Mouse (Mus musculus) limb, embryonic 15.5 days (tissue): Measurements from ENCODE around the gene Gm13889. TPM values are rescaled to one million over a fixed set of nuclear protein-coding genes. Genes with fewer than 3 reads are reported as not detected.

Source experiments
- ATAC-seq: fragments of 200-750 bp; cut with Nextera tagmentation; 2 replicates; pipeline ENCODE4 v1.8.0; 2017; ENCODE audit warnings: low read depth, moderate TSS enrichment; ENCODE audit not compliant: insufficient number of reproducible peaks, low FRiP score, low TSS enrichment
- H3K27ac ChIP-seq: fragments of 300-500 bp; sonication (generic); 2 replicates; pipeline ENCODE4 v1.5.1; 2015; ENCODE audit warnings: moderate library complexity, mild to moderate bottlenecking, inconsistent platforms
- H3K27me3 ChIP-seq: fragments of 300-500 bp; sonication (generic); 2 replicates; pipeline ENCODE4 v1.6.1; 2015; ENCODE audit warnings: inconsistent platforms
- H3K36me3 ChIP-seq: fragments of 300-500 bp; sonication (generic); 2 replicates; pipeline ENCODE4 v1.6.1; 2015; ENCODE audit warnings: inconsistent platforms
- H3K4me1 ChIP-seq: fragments of 300-500 bp; sonication (generic); 2 replicates; pipeline ENCODE4 v1.6.1; 2015; ENCODE audit warnings: inconsistent platforms
- H3K4me2 ChIP-seq: fragments of 300-500 bp; sonication (generic); 2 replicates; pipeline ENCODE4 v1.6.1; 2015; ENCODE audit warnings: mild to moderate bottlenecking, inconsistent platforms
- H3K4me3 ChIP-seq: fragments of 300-500 bp; sonication (generic); 2 replicates; pipeline ENCODE4 v1.5.1; 2015; ENCODE audit warnings: mild to moderate bottlenecking, inconsistent platforms
- H3K9ac ChIP-seq: fragments of 300-500 bp; sonication (generic); 2 replicates; pipeline ENCODE4 v1.6.1; 2015; ENCODE audit warnings: inconsistent platforms
- H3K9me3 ChIP-seq: fragments of 300-500 bp; sonication (generic); 2 replicates; pipeline ENCODE4 v1.6.1; 2016; ENCODE audit warnings: inconsistent platforms
- WGBS: fragments of 180-500 bp; shearing (Covaris S2); methylation state at CpG from one replicate; pipeline ENCODE4 v1.1.7; 2015; 5-methylcytosine and 5-hydroxymethylcytosine counted together
- polyA plus RNA-seq: library from polyadenylated mRNA; unstranded; fragments of >200 nt; fragmentation: Nextera tagmentation; extraction: Ambion mirVana; gene quantifications from 2 replicates; pipeline ENCODE4 v1.2.1, GENCODE M21; 2015

Gene Gm13889
- polyA plus RNA-seq, 1 experiment from 2014 or later = 4.0 TPM

DNA sequence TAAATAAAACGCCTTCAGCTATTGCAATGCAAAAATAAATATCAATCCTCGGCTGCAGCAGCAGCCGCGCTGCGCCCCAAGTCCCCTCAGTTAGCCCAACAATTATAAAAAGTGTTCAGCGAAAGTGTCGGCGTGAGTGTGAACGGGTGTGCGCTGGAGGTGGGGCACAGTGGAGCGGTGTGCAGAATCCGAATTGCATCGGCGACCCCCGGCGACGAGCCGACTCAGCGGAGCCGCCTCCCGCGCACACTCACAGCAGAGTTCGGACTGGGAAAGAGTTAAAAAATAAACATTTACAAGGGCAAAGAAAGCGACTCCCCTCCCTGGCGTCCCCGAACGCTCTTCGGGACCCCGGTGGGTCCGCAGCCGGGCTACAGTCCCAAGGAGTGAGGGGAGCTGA lies 1.1 kb downstream of the Gm13889 start:
- peaks cover 70% of the 10 kb centered on the region for H3K27me3 ChIP-seq
- peak overlapping the region; percentile 15 for H3K9ac ChIP-seq
- peaks cover 26% of the 10 kb centered on the region for H3K4me1 ChIP-seq
- H3K4me2 ChIP-seq = peak overlapping the region; percentile 81
- peak overlapping the region; percentile 49 for H3K4me3 ChIP-seq
- no peaks in the 10 kb centered on the region for H3K9me3 ChIP-seq
- H3K27ac ChIP-seq = no peak overlapping the region
- H3K36me3 ChIP-seq = no peaks in the 10 kb centered on the region
- no peak for ATAC-seq
- WGBS = under 1% methylated on average over 31 of the region's 31 CpGs

DNA sequence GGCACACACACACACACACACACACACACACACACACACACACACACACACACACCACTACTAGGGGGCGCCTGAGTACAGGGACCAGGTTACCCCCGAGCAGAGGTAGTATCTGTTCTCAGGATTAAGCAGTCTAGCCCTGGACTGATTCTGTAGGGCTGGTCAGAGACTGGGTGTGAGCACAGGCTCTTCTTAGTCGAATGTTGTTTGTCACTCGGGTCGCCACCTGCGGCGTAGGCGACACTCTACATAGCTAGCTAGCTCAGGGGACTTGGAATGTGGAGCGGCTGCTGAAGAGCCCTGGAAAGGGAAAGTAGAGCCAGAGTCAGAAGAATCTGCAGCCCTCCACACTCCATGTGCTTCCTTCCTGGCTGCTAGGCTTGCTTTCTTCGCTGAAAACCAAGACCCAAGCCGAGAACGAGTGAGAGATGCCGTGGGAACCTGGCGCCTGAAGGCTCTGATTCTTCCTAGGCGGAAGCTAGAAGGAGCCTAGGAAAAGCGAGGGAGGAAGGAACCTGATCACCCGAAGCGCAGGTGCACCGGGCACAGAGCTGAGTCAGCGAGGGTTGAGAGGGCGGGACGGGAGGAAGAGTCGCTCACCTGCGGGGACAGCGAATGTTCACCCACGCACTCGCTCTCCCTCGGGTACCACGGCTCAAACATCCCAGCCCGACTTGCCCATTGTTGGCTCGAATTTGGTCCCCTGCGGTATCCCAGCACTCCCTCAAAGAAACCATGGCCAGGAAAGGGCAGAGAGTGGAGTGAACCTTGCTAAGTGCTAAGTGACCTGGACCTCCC lies 2.0 kb downstream of the Gm13889 start:
- ATAC-seq = no peak
- no peak overlapping the region for H3K27ac ChIP-seq
- H3K9ac ChIP-seq = no peak overlapping the region
- peak overlapping the region; percentile 49 for H3K4me3 ChIP-seq
- no peaks in the 10 kb centered on the region for H3K36me3 ChIP-seq
- peaks cover 73% of the 10 kb centered on the region for H3K27me3 ChIP-seq
- peaks cover 26% of the 10 kb centered on the region for H3K4me1 ChIP-seq
- peak overlapping the region; percentile 81 for H3K4me2 ChIP-seq
- 2% methylated on average over 32 of the region's 32 CpGs for WGBS
- H3K9me3 ChIP-seq = no peaks in the 10 kb centered on the region

DNA sequence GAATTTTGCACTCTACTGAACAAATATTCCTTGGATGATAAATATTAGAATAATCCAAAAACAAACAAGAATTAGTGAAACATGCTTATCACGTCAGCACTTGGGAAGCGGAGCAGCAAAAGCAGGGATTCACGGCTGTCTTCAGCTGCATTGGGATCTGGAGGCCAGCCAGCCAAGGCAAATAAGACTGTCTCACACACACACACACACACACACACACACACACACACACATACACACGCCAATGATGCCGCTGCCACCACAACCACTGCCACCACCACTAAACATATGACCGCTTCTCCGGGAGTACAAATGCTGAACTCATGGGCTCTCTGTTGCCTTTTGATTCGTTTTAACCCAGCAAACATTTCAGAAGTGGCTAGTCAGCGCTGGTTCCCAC lies 3.3 kb downstream of the Gm13889 start:
- no peak overlapping the region for H3K4me2 ChIP-seq
- WGBS = 82% methylated on average over 9 of the region's 9 CpGs
- H3K9me3 ChIP-seq = no peaks in the 10 kb centered on the region

DNA sequence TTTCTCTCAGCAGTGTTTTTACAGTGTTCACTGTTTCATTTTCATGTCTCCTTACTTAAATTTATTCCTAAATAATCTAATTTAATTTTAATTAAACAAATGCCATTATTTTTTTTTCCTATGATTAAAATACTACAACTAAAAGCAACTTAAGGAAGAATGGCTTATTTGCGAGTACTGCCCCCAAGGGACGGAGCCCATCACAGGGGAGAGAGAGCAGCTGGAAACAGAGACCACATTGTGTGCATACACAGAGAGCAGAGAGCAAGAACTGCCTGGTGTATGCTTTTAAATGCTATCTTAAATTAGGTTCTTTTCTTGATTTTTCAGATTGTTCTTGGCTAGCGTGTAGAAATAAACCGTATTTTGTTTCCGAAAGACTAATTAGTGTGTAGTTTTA lies 10.0 kb downstream of the Gm13889 start:
- WGBS = 62% methylated on average over 5 of the region's 5 CpGs
- H3K27me3 ChIP-seq = peaks cover 14% of the 10 kb centered on the region; the same call in 1 of the 2 replicates
- no peak for ATAC-seq

More for the DNA sequence above, 3.3 kb downstream of the Gm13889 start:
- Histone ChIP-seq H3K27ac (no peak overlapping the region), H3K9ac (no peak overlapping the region), H3K4me1 (peaks cover 26% of the 10 kb centered on the region), H3K27me3 (peaks cover 75% of the 10 kb centered on the region), H3K36me3 (no peaks in the 10 kb centered on the region), H3K4me3 (no peak overlapping the region)
- ATAC-seq = no peak

DNA sequence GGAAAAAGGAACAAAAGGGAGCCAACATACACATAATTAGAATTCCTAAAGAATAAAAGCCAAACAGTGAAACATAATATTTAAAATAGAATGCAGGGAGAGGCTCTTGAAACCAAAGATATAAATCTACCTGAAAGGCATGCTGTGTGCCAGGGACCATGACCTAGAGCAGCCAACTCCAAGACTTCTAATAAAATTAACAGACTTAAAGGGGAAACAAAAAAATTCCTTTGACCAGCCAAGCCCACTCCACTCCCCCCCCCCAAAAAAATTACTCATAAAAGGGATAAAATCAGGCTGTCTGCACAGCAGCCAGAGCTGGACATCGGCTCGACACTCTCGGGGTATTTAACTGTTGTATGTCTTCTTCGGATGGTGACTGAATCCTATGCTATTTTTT lies 12.1 kb downstream of the Gm13889 start:
- no peak for ATAC-seq
- Histone ChIP-seq H3K4me2 (no peak overlapping the region), H3K27me3 (peaks cover 6% of the 10 kb centered on the region; the same call in 1 of the 2 replicates), H3K36me3 (no peaks in the 10 kb centered on the region), H3K9me3 (no peaks in the 10 kb centered on the region), H3K4me1 (no peaks in the 10 kb centered on the region; the same call in 1 of the 2 replicates), H3K4me3 (no peak overlapping the region), H3K27ac (no peak overlapping the region), H3K9ac (no peak overlapping the region)
- WGBS = 74% methylated on average over 4 of the region's 4 CpGs

More for the DNA sequence above, 10.0 kb downstream of the Gm13889 start:
- Histone ChIP-seq H3K9me3 (no peaks in the 10 kb centered on the region), H3K27ac (no peak overlapping the region), H3K4me1 (no peaks in the 10 kb centered on the region), H3K9ac (no peak overlapping the region), H3K4me3 (no peak overlapping the region), H3K36me3 (no peaks in the 10 kb centered on the region), H3K4me2 (no peak overlapping the region)

DNA sequence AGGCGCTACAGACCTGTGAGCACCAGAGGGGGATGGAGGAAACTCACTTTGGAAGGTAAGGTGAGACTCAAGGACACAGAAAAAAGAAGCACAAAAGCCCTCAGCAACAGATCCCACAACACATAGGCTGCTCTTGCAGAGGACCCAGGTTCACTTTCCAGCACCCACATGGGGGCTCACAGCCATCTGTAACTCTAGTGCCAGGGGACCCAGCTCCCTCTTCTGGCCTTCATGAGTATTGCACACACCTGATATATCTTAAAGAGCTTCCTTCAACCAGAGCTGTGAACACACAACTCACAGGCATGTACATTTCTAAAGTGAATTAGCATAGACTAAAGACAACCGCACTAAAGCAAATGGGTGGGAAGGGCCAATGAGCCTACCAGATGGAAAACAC lies 12.9 kb downstream of the Gm13889 start:
- ATAC-seq = no peak
- Histone ChIP-seq H3K27ac (no peak overlapping the region), H3K4me2 (no peak overlapping the region), H3K4me3 (no peak overlapping the region), H3K9me3 (no peaks in the 10 kb centered on the region), H3K9ac (no peak overlapping the region), H3K4me1 (no peaks in the 10 kb centered on the region; the same call in 1 of the 2 replicates), H3K36me3 (no peaks in the 10 kb centered on the region), H3K27me3 (peaks cover 4% of the 10 kb centered on the region; the same call in 1 of the 2 replicates)
- WGBS = 89% methylated on average over 2 of the region's 2 CpGs

DNA sequence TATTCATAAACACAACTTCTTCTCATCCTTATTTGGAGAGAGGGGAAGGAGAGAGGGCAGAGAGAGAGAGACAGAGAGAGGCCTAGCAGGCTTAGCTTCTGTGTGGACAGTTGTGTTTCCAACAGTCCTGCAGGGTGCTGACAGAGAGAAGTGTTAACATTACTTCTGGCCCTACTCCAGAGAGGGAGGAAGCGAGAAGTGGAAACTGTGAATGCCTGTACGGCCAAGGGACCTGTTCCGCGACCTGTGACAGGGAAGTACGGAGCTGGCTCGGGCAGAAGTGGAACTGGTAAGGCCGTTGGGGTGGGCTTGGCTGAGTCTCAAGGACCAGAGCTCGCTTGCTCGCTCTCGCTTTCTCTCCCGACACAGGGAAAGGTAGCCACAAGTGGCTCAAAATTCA lies 15.3 kb downstream of the Gm13889 start:
- no peak overlapping the region for H3K9ac ChIP-seq
- no peaks in the 10 kb centered on the region for H3K27me3 ChIP-seq
- WGBS = 65% methylated on average over 11 of the region's 11 CpGs
- no peaks in the 10 kb centered on the region for H3K36me3 ChIP-seq
- H3K9me3 ChIP-seq = no peaks in the 10 kb centered on the region
- H3K27ac ChIP-seq = no peak overlapping the region
- H3K4me1 ChIP-seq = no peaks in the 10 kb centered on the region; the same call in 1 of the 2 replicates
- no peak for ATAC-seq
- H3K4me3 ChIP-seq = no peak overlapping the region
- H3K4me2 ChIP-seq = no peak overlapping the region

DNA sequence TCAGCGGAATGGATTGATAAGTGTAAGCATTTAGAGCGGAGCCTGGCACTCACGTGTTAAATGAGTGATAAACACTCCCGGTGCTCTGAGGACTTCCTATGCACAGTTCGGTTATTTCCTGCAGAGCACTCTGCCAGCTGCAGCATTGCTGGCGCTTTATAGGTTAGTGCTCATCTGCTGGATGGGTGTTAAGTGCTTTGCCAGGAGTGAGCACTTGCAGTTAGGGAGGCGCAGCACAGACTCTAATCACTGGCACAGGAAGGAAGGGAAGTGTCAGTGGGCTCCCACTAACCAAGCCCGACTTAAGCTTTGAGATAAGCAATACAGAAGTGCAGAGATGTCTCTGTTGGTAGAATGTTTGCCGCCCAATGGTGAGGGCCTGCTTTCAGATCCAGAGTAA lies 18.5 kb downstream of the Gm13889 start:
- Histone ChIP-seq H3K27me3 (no peaks in the 10 kb centered on the region), H3K27ac (no peak overlapping the region), H3K4me2 (no peak overlapping the region), H3K9ac (no peak overlapping the region), H3K4me1 (no peaks in the 10 kb centered on the region; the same call in 1 of the 2 replicates), H3K4me3 (no peak overlapping the region), H3K9me3 (no peaks in the 10 kb centered on the region), H3K36me3 (no peaks in the 10 kb centered on the region)
- WGBS = 57% methylated on average over 9 of the region's 9 CpGs
- no peak for ATAC-seq

DNA sequence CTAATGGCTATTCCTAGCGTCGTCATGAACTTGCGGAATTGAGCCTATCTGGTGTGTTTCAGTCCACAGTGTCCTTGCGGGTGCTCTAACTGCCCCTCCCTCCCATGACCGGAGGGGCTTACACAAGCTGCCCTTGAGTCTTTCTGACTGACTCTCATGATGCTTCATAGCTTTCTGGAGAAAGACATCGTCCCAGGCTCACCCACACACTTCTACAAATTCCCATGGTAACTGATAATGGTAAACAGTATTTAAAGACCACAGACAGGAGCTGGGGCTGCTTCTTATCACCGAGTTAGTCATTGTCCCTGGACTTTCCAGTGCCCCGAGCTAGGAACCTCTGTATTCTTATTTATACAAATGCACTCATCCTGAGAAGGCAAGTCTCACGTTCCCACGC lies 28.1 kb downstream of the Gm13889 start:
- ATAC-seq = no peak
- Histone ChIP-seq H3K36me3 (no peaks in the 10 kb centered on the region), H3K4me1 (no peaks in the 10 kb centered on the region), H3K4me3 (no peak overlapping the region), H3K27me3 (no peaks in the 10 kb centered on the region), H3K9me3 (no peaks in the 10 kb centered on the region), H3K9ac (no peak overlapping the region), H3K4me2 (no peak overlapping the region), H3K27ac (no peak overlapping the region)
- 83% methylated on average over 10 of the region's 10 CpGs for WGBS

DNA sequence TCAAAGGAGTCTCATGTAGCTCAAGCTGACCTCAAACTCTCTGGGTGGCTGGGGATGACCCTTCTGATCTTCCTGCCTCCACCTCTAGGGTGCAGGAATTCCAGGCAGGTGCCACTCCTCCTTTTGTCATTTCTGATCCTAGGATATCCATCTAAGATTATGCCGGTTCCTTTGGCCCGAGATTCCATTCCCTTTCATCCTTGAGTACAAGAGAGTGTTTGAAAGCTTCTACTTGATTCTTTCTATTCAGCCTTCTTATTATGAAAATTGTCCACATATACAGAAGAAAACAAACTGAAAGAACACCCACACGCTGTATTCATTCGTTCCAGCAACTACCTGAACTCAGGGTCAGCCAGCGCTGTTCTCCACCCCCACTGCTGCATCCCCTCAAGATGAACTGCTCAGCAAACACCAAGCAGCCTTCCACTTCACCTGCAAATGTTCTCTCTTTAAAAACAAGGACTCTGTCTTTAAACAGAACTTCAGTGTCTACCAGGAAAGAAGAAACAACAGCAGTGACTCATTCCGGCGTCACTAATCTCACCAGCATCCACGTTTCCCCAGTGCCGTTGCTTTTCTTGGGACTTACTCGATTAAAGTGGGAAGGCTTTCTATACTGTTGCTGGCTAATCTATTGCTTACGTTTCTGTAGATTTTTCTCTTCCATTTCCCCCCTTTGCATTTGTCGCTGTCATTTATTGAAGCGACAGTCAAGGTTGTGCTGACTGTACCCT lies 29.1 kb downstream of the Gm13889 start:
- no peak overlapping the region for H3K4me3 ChIP-seq
- no peaks in the 10 kb centered on the region for H3K36me3 ChIP-seq
- no peaks in the 10 kb centered on the region for H3K27me3 ChIP-seq
- H3K9me3 ChIP-seq = no peaks in the 10 kb centered on the region
- H3K9ac ChIP-seq = no peak overlapping the region
- WGBS = 77% methylated on average over 13 of the region's 13 CpGs
- no peak overlapping the region for H3K27ac ChIP-seq
- H3K4me1 ChIP-seq = no peaks in the 10 kb centered on the region
- no peak for ATAC-seq
- no peak overlapping the region for H3K4me2 ChIP-seq

DNA sequence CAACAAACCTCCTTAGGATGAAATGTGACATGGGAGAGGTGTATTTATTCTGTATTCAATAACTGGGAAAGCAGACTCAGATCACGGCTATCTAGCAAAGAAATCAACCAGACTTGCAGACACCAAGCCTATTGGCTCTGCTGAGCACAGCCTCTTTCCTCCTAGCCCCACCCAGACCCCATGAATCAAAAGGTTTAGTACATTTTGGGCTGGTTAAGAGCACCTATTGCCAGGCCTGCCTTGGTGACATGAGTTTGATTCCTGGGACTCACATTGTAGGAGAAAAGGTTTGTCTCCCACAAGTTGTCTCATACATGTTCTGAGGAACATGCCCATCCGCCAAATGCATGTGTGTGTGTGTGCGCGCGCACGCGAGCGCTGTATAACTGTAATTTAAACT lies 30.9 kb downstream of the Gm13889 start:
- ATAC-seq = no peak
- Histone ChIP-seq H3K27ac (no peak overlapping the region), H3K4me3 (no peak overlapping the region), H3K9me3 (no peaks in the 10 kb centered on the region), H3K9ac (no peak overlapping the region), H3K4me2 (no peak overlapping the region), H3K4me1 (no peaks in the 10 kb centered on the region), H3K36me3 (no peaks in the 10 kb centered on the region), H3K27me3 (no peaks in the 10 kb centered on the region)
- 94% methylated on average over 8 of the region's 8 CpGs for WGBS

DNA sequence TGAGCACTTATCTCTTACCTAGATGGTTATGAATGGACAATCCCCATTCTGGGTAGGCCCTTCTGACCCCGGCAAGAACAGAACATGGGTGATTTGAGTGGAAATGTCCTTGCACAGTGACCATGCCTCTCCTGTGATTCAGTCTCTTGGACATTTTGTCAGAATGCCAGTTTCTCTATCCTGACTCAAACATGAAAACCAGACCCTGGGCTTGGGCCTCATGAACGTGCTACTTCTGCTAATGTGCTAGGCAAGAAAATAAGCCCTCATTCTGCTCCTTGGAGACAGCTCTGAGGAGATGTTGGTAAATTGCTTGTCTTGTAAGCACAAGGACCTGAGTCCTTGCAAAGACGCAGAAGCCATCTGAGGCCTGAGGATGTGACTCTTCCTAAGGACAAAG lies 37.9 kb downstream of the Gm13889 start:
- H3K4me3 ChIP-seq = no peak overlapping the region
- no peak overlapping the region for H3K9ac ChIP-seq
- no peak for ATAC-seq
- no peaks in the 10 kb centered on the region for H3K36me3 ChIP-seq
- no peaks in the 10 kb centered on the region for H3K9me3 ChIP-seq
- no peak overlapping the region for H3K4me2 ChIP-seq
- H3K4me1 ChIP-seq = no peaks in the 10 kb centered on the region
- WGBS = 77% methylated on average over 3 of the region's 3 CpGs
- no peak overlapping the region for H3K27ac ChIP-seq
- no peaks in the 10 kb centered on the region for H3K27me3 ChIP-seq
